Mouse (Mus musculus): Measurements from ENCODE around the gene Thra. TPM values are rescaled to one million over a fixed set of nuclear protein-coding genes. Genes with fewer than 3 reads are reported as not detected.

The Thra gene
- polyA plus RNA-seq, 1 experiment from 2014 or later, result 27.0 TPM

DNA sequence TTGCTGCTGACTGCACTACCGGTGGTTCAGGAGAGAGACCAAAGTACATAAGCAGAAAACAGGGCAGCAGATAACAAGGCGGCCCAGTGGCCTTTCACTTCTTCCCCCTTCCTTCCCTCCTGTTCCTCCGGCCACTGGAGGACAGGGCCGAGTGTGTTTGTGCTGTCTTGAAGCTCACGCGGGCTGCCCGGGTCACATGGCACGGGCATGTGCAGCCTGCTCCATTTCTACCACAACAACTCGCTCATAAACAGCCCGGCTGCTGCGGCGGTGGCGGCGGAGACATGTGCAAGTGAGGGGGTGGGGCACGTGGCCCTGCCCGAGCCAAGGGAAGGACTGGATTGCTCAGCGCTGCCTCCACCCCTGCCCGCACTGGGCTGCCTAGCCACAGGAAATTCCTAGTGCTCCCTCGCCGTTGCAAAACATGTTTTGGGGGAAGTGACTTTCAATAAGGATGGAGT is 42.8 kb downstream of the Thra start:
- H3K4me3 ChIP-seq, result peak overlapping the region; percentile 24
- no peaks in the 10 kb centered on the region for H3K36me3 ChIP-seq
- H3K4me1 ChIP-seq (replicated peaks), result peaks cover 66% of the 10 kb centered on the region
- peak; percentile 73 for ATAC-seq (ENCODE audit: insufficient number of reproducible peaks, low FRiP score)
- no peaks in the 10 kb centered on the region for H3K27me3 ChIP-seq (replicated peaks)
- H3K27ac ChIP-seq (ENCODE audit: poor library complexity, severe bottlenecking), result peak overlapping the region; percentile 93
- under 1% methylated on average over 20 of the region's 20 CpGs for WGBS
- H3K9me3 ChIP-seq (replicated peaks), result no peaks in the 10 kb centered on the region
- peak overlapping the region; percentile 58 for H3K4me2 ChIP-seq
- peak overlapping the region; percentile 45 for H3K9ac ChIP-seq

DNA sequence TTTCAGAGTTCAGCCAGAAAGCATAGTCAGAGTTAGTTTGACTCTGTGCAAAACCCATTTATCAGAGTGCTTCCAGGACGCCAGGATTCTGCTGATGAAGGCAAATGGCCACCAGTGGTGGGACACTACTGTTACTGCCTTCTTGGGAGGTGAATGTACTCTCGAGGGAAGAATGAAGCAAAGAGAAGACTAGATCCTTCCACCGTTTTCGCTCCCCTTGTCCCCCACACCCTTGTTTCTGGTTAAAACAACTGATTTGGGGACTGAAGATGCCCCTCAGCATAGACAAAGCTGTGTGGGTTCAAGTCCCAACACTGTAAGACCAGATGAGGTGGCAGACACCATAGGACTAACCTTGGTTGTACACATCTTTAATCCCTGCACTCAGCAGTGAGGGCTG is 43.7 kb downstream of the Thra start:
- Histone ChIP-seq H3K27me3 (replicated peaks) (no peaks in the 10 kb centered on the region), H3K4me1 (replicated peaks) (peaks cover 71% of the 10 kb centered on the region), H3K4me2 (no peak overlapping the region), H3K9me3 (replicated peaks) (no peaks in the 10 kb centered on the region), H3K4me3 (no peak overlapping the region), H3K9ac (0 out of 2 replicates have a peak overlapping the region, but pooled peaks have one; percentile 27), H3K36me3 (no peaks in the 10 kb centered on the region), H3K27ac (ENCODE audit: poor library complexity, severe bottlenecking) (peak overlapping the region; percentile 93)
- 61% methylated on average over 4 of the region's 4 CpGs for WGBS
- ATAC-seq (ENCODE audit: insufficient number of reproducible peaks, low FRiP score), result no peak

- Histone ChIP-seq H3K27ac (ENCODE audit: poor library complexity, severe bottlenecking) (peak overlapping the region; percentile 96), H3K9me3 (replicated peaks) (no peaks in the 10 kb centered on the region), H3K27me3 (replicated peaks) (no peaks in the 10 kb centered on the region), H3K9ac (peak overlapping the region; percentile 40; the same call in 1 of the 2 replicates), H3K4me2 (peak overlapping the region; percentile 62; the same call in 1 of the 2 replicates), H3K4me3 (no peak overlapping the region), H3K4me1 (replicated peaks) (peaks cover 75% of the 10 kb centered on the region), H3K36me3 (no peaks in the 10 kb centered on the region)
- no peak for ATAC-seq (ENCODE audit: insufficient number of reproducible peaks, low FRiP score)
- 42% methylated on average over 10 of the region's 10 CpGs for WGBS
These were observed 44.8 kb downstream of the Thra start for GRCm38 (mm10) chr11:98785214-98785613.

- peak overlapping the region; percentile 96 for H3K27ac ChIP-seq (ENCODE audit: poor library complexity, severe bottlenecking)
- peak; percentile 29; the same call in 1 of the 2 replicates for ATAC-seq (ENCODE audit: insufficient number of reproducible peaks, low FRiP score)
- no peaks in the 10 kb centered on the region for H3K36me3 ChIP-seq
- H3K9ac ChIP-seq, result peak overlapping the region; percentile 40
- no peaks in the 10 kb centered on the region for H3K9me3 ChIP-seq (replicated peaks)
- 5% methylated on average over 12 of the region's 12 CpGs for WGBS
- peak overlapping the region; percentile 62 for H3K4me2 ChIP-seq
- 0 out of 2 replicates have a peak overlapping the region, but pooled peaks have one; percentile 12 for H3K4me3 ChIP-seq
- peaks cover 75% of the 10 kb centered on the region for H3K4me1 ChIP-seq (replicated peaks)
- H3K27me3 ChIP-seq (replicated peaks), result no peaks in the 10 kb centered on the region
These were observed 45.4 kb downstream of the Thra start for GRCm38 (mm10) chr11:98785772-98786281.

GRCm38 (mm10) chr11:98786359-98787214 is 46.1 kb downstream of the Thra start:
- Histone ChIP-seq H3K27ac (ENCODE audit: poor library complexity, severe bottlenecking) (peak overlapping the region; percentile 96), H3K9me3 (replicated peaks) (no peaks in the 10 kb centered on the region), H3K4me1 (replicated peaks) (peaks cover 70% of the 10 kb centered on the region), H3K27me3 (replicated peaks) (no peaks in the 10 kb centered on the region), H3K4me3 (0 out of 2 replicates have a peak overlapping the region, but pooled peaks have one; percentile 12), H3K9ac (peak overlapping the region; percentile 40), H3K36me3 (no peaks in the 10 kb centered on the region), H3K4me2 (peak overlapping the region; percentile 62)
- peak; percentile 56 for ATAC-seq (ENCODE audit: insufficient number of reproducible peaks, low FRiP score)
- WGBS, result under 1% methylated on average over 14 of the region's 15 CpGs

- no peak for ATAC-seq (ENCODE audit: insufficient number of reproducible peaks, low FRiP score)
- Histone ChIP-seq H3K9ac (0 out of 2 replicates have a peak overlapping the region, but pooled peaks have one; percentile 23), H3K4me1 (replicated peaks) (peaks cover 64% of the 10 kb centered on the region), H3K9me3 (replicated peaks) (no peaks in the 10 kb centered on the region), H3K27me3 (replicated peaks) (no peaks in the 10 kb centered on the region), H3K4me2 (peak overlapping the region; percentile 62), H3K4me3 (no peak overlapping the region), H3K36me3 (no peaks in the 10 kb centered on the region), H3K27ac (ENCODE audit: poor library complexity, severe bottlenecking) (peak overlapping the region; percentile 96)
- WGBS, result 20% methylated on average over 7 of the region's 7 CpGs
These were observed 46.8 kb downstream of the Thra start for GRCm38 (mm10) chr11:98787229-98787628.

- Histone ChIP-seq H3K27me3 (replicated peaks) (no peaks in the 10 kb centered on the region), H3K4me1 (replicated peaks) (peaks cover 59% of the 10 kb centered on the region), H3K36me3 (no peaks in the 10 kb centered on the region), H3K9me3 (replicated peaks) (no peaks in the 10 kb centered on the region), H3K4me2 (peak overlapping the region; percentile 62), H3K27ac (ENCODE audit: poor library complexity, severe bottlenecking) (peak overlapping the region; percentile 96), H3K9ac (no peak overlapping the region), H3K4me3 (no peak overlapping the region)
- 90% methylated on average over 1 of the region's 1 CpGs for WGBS
- no peak for ATAC-seq (ENCODE audit: insufficient number of reproducible peaks, low FRiP score)
These were observed 47.3 kb downstream of the Thra start for GRCm38 (mm10) chr11:98787691-98788090.

DNA sequence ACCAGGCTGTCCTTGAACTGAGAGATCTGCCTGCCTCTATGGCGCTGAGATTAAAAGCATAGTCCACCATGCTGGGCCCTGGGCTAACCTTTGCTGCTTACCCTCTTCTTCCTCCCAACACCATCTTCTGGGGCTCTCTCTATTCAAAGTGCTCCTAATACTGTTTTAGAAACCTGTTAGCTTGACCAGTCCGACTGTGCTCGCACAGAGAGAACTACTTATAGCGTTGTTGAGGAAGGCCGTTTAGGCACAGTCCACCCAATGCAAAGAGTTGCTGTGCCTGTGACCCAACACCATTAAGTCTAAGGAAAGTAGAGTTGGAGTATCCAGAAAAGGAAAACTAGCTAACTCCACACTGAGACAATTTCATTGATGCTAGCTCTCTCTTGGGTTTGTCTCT is 47.7 kb downstream of the Thra start:
- Histone ChIP-seq H3K9ac (peak overlapping the region; percentile 59; the same call in 1 of the 2 replicates), H3K9me3 (replicated peaks) (no peaks in the 10 kb centered on the region), H3K27ac (ENCODE audit: poor library complexity, severe bottlenecking) (peak overlapping the region; percentile 96), H3K4me3 (no peak overlapping the region), H3K4me2 (peak overlapping the region; percentile 92), H3K36me3 (no peaks in the 10 kb centered on the region), H3K27me3 (replicated peaks) (no peaks in the 10 kb centered on the region), H3K4me1 (replicated peaks) (peaks cover 55% of the 10 kb centered on the region)
- WGBS, result 89% methylated on average over 5 of the region's 5 CpGs
- no peak for ATAC-seq (ENCODE audit: insufficient number of reproducible peaks, low FRiP score)

DNA sequence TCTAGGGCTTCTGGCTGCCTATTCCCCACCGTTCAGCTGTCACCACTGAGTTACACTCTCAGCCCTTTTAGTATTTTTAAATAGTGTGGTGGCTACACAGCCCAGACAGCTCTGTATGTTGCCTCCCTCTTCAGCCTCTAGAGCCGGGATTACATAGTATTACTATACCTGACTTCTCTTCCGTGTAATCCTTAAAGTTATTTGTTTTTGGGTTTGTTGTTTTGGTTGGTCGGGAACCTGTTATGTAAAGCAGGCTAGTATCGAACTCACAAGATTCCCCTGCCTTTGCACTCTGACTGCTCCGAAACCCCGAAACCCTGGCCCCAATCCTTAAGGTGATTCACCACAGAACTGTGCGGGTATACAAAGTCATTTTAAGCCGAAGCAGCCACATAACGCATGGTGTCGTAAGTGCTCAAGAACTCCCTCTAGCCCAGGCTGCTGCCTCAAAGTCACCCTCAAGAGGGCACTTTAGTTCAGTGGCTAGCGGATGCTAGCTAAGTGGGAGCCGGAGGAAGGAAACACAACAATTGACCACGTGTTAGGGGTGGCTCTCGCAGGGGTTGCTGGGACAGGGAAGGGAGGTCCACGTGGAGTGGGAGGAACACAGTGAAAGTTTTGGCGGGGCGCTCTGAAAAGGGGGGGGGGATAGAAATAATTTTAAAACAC is 48.2 kb downstream of the Thra start:
- no peaks in the 10 kb centered on the region for H3K9me3 ChIP-seq (replicated peaks)
- WGBS, result 14% methylated on average over 18 of the region's 18 CpGs
- peak; percentile 84 for ATAC-seq (ENCODE audit: insufficient number of reproducible peaks, low FRiP score)
- H3K4me3 ChIP-seq, result peak overlapping the region; percentile 59
- peak overlapping the region; percentile 96 for H3K27ac ChIP-seq (ENCODE audit: poor library complexity, severe bottlenecking)
- H3K36me3 ChIP-seq, result no peaks in the 10 kb centered on the region
- H3K27me3 ChIP-seq (replicated peaks), result no peaks in the 10 kb centered on the region
- H3K9ac ChIP-seq, result peak overlapping the region; percentile 81
- H3K4me2 ChIP-seq, result peak overlapping the region; percentile 92
- H3K4me1 ChIP-seq (replicated peaks), result peaks cover 52% of the 10 kb centered on the region

GRCm38 (mm10) chr11:98789219-98789807 is 48.9 kb downstream of the Thra start:
- no peaks in the 10 kb centered on the region for H3K27me3 ChIP-seq (replicated peaks)
- no peaks in the 10 kb centered on the region for H3K9me3 ChIP-seq (replicated peaks)
- peak overlapping the region; percentile 74 for H3K27ac ChIP-seq (ENCODE audit: poor library complexity, severe bottlenecking)
- H3K4me1 ChIP-seq (replicated peaks), result peaks cover 49% of the 10 kb centered on the region
- ATAC-seq (ENCODE audit: insufficient number of reproducible peaks, low FRiP score), result no peak
- peak overlapping the region; percentile 59 for H3K4me3 ChIP-seq
- 1% methylated on average over 25 of the region's 25 CpGs for WGBS
- peak overlapping the region; percentile 81 for H3K9ac ChIP-seq
- peak overlapping the region; percentile 92 for H3K4me2 ChIP-seq
- H3K36me3 ChIP-seq, result no peaks in the 10 kb centered on the region
